Mouse (Mus musculus): Measurements from ENCODE around the gene Ahnak2.
A peak's percentile ranks its signal among the peaks of the same experiment; 100 is the strongest.
"Not testable (repeated sequence)": the region's sequence is repeated elsewhere in the genome, so short reads cannot be mapped to it uniquely, and the experiment has no call there.

The Ahnak2 gene

GRCm38 (mm10) chr12:112820401-112820999 lies 18.0 kb upstream of the Ahnak2 start:
- no peak for DNase-seq

GRCm38 (mm10) chr12:112819057-112819662 lies 16.7 kb upstream of the Ahnak2 start:
- no peak for DNase-seq

- not testable (repeated sequence) for DNase-seq
These were observed 14.4 kb upstream of the Ahnak2 start for GRCm38 (mm10) chr12:112816866-112817265.

GRCm38 (mm10) chr12:112816294-112816693 lies 13.8 kb upstream of the Ahnak2 start:
- peak; percentile 52 for DNase-seq

- DNase-seq: no peak
These were observed 12.4 kb upstream of the Ahnak2 start for GRCm38 (mm10) chr12:112814682-112815470.

- no peak for DNase-seq
These were observed 10.9 kb upstream of the Ahnak2 start for GRCm38 (mm10) chr12:112813370-112813769.

- no peak for DNase-seq
These were observed 7.8 kb upstream of the Ahnak2 start for GRCm38 (mm10) chr12:112810092-112810885.

- DNase-seq: no peak
These were observed 7.2 kb upstream of the Ahnak2 start for GRCm38 (mm10) chr12:112809641-112810040.

- peak; percentile 90 for DNase-seq
These were observed 6.3 kb upstream of the Ahnak2 start, which contains the start of gene Clba1 for GRCm38 (mm10) chr12:112808587-112809364. Gene Clba1, plus strand, starts transcription at chr12:112808937.

- no peak for DNase-seq
These were observed 5.7 kb upstream of the Ahnak2 start for GRCm38 (mm10) chr12:112808212-112808586.

GRCm38 (mm10) chr12:112807796-112808195 lies 5.3 kb upstream of the Ahnak2 start:
- DNase-seq: no peak

- DNase-seq: no peak
These were observed 3.6 kb upstream of the Ahnak2 start for GRCm38 (mm10) chr12:112806044-112806443.

GRCm38 (mm10) chr12:112804046-112804445 lies 1.6 kb upstream of the Ahnak2 start:
- no peak for DNase-seq

- DNase-seq: no peak
These were observed 460 bp upstream of the Ahnak2 start for GRCm38 (mm10) chr12:112802917-112803316.

- peak; percentile 72 for DNase-seq
These were observed 2.0 kb downstream of the Ahnak2 start for GRCm38 (mm10) chr12:112800476-112800875.

- DNase-seq: no peak
These were observed 3.1 kb downstream of the Ahnak2 start for GRCm38 (mm10) chr12:112799237-112799970.

- DNase-seq: no peak
These were observed 3.7 kb downstream of the Ahnak2 start for GRCm38 (mm10) chr12:112798716-112799115.

GRCm38 (mm10) chr12:112798332-112798681 lies 4.2 kb downstream of the Ahnak2 start:
- no peak for DNase-seq

GRCm38 (mm10) chr12:112797672-112798331 lies 4.7 kb downstream of the Ahnak2 start:
- no peak for DNase-seq

GRCm38 (mm10) chr12:112796551-112797510 lies 5.6 kb downstream of the Ahnak2 start:
- no peak for DNase-seq
